Mouse (Mus musculus) liver (tissue): Measurements from ENCODE around the gene Glis2.

ENCODE experiments used
- DNase-seq: peaks from one replicate; pipeline ENCODE4 v3.0.0-alpha.2; 2020; ENCODE audit warnings: mixed read lengths

The Glis2 gene

DNA sequence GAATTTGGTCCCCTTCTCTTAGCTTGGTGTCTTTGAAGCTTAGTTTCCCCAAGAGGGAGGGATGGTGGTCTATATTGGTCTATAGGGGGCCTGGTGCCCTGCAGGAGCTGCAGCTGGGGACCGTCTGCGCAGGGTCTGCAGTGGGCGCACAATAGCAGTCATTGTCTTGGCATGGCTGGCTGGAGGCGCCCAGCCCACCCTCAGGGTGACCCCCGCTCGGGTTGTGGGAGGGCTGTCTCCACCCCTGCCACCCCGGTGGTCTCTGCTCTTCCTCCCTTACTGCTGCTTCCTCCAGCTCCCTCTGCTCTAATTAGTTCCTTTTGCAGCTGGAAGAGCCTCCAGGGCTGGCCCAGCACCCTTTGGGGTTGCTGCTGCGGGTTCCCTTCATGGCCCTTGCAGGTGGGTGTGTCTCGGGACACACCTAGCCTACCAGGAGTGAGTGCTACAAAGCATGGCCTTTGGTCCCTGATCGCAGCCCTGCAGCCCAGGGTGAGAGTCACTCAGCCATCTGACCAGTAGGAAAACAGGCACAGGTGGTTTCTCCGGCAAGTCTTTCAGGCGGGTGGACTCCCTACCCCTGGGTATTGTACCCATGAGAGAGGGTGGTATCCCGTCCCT is 11.1 kb downstream of the Glis2 start:
- no peak for DNase-seq

DNA sequence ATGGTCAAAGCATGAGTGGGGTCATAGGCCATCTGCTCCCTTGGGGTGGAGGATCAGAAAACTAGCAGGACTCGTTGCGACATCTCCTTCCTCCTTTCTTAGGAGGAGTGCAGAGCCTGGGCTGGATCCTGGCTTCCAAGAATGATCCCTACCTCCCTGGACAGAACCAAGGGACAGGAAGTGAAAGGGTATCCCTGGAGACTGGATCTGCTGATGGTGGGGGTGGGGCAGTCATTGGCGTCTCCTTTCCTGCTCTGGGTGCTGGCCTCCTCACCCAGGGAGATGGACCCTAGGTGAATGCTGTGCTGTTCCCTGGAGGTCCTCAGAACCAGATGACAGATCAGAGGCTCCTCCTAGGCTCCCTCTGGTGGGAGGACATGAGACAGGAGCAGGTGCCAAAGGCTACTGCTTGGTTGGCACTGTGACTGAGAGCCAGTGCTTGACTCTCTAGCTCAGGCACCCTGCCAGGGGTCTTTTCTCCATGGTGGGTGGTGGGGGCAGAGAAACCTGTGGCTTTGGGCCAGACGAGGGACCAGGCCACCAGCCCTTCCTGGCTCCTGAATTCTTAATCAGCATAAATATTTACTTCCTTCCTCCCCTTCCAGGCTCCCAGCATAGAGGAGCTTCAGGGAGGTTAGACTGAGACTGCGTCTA is 12.0 kb downstream of the Glis2 start:
- peak; percentile 52 for DNase-seq

DNA sequence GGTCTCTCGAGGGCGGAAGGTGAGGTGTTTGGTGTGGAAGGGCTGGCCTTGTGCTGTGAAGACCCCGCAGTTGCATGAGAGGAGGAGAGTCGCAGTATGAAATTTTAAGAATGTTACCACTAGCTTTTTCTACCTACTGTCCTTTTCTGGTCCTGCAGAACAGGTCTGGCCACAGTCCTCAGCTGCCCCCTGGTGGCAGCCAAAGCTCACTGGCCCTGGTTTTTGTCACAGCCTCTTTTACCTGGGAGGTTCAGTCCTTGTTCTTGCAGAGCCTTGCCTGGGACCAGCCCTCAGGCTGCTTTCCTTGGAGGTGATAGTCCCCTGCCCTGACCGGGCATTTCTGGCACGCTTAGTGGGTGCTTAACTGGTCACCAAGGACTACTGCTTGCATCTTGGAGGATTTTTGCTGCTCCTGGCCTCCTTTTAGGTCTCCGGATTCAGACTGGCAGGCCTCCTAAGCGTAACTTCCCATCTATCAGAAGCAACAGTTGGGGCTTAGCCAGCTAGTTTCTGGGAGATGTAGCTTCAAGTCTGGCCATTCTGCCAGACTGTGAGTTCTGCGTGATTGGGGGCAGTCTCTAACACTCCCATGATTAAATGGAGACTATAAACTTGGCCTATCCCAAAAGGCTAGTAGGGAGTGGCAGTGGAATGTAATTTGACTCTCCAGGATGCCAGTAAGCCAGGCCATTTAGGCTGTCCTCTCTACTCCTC is 13.5 kb downstream of the Glis2 start:
- peak; percentile 82 for DNase-seq

- no peak for DNase-seq
These were observed 14.1 kb downstream of the Glis2 start for GRCm38 (mm10) chr16:4608532-4609059.

- DNase-seq = no peak
These were observed 16.7 kb downstream of the Glis2 start for GRCm38 (mm10) chr16:4611193-4611592.

GRCm38 (mm10) chr16:4611676-4612075 is 17.2 kb downstream of the Glis2 start:
- DNase-seq = no peak

GRCm38 (mm10) chr16:4613736-4614135 is 19.2 kb downstream of the Glis2 start:
- no peak for DNase-seq

DNA sequence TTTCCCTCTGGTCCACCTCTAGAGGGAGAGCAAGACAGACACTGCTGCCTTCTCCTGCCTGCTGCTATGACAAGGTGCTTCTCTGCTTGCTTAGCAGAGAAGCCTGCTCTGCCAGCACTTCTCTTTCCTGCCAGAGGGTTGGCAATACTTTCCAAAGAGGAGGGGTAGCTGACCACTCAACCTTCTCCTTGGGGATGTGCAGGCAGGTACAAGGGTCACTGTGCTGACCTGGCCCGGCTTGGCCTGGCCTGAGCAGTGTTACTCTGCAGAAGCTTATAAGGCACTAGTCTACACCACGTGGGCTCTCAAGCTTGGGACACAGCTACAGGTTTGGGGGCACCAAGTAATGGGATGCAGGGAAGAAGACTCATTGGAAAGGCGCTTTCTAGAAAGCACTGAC is 20.1 kb downstream of the Glis2 start:
- no peak for DNase-seq

DNA sequence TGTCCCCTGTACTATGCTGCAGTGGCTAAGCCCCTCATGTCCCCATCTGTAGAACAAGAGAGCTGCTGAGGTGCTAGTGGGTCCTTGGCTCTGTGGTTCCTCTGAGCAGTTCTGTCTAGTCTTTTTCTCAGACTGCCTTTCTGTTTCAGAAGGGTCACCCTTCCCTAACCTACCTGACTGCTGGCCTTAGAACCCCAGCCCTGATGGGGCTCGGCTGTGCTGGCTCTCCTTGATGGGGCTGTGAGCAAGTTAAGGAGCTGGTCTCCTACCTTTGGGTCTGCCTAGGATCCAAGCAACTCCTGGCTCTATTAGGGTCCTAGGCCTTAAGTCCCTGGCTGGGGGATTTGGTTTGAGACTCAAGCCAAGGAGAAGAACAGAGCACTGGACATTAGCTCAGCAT is 20.8 kb downstream of the Glis2 start:
- no peak for DNase-seq

DNA sequence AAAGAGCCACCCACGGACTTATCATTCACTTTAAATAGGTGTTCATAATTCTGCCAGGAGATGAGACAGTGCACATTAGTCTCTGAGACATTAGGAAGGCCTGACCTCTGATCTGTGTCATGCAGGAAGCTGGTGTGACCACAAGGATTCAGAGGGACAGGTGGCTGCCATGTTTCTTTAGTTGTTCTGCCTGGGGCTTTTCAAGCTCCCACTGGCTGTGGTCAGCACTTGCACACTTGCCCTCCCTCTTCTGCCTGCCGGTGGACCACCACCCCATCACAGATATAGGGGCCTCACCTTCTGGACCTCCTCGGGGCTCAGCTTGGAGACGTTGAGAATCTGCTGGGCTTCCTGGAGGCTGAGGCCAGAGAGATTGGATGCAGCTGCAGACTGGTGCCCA is 22.3 kb downstream of the Glis2 start:
- DNase-seq = no peak

DNA sequence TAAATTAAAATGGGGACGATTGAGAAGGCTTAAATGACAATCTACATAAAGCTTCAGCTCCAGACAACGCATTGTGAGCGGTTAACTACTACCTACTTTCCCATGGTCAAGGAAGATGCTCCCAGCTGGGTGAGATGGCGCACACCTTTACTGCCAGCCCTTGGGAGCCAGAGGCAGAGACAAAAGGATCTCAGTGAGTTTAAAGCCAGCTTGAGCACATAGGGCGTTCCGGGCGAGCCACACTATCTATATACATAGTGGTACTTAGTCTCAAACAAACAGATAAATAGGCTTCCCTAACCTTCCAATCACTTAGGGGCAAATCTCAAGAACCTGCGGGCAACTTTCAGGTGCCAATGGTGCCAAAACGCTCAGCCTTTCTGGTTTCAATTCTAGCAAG is 29.6 kb downstream of the Glis2 start:
- DNase-seq = peak; percentile 52

DNA sequence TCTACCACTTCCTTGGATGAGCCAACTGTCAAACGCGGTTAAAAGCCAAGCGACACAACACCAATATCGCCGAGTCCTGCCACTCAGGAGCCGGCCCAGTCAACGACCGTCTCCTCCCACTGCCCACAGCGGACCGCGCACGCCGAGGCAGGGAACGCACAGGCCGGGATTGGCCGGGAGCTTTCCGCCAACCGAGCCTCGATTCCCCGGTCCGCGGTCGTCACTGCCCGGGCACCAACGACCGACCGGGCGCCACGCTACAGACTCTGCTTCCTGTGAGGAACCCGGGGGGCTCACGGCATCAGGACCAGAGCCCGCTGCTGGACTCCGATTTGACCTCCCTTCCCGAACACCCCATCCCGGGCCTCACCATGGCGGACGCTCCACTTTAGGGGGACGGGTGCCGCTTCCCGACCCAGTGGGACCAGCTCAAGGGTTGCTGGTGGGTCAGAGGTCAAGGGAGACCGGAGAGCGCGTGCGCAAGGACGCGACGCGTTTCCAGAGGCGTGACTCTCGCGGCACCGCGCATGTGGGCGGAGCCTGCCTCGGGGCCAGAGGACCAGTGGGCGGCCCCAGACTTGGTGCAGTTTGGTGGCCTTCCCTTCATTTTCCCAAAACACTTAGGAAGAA is 30.1 kb downstream of the Glis2 start, which contains the start of gene Pam16:
Pam16 (minus strand) TSS at position 508 of the 630 bp plus-strand sequence.
- DNase-seq = peak; percentile 94

DNA sequence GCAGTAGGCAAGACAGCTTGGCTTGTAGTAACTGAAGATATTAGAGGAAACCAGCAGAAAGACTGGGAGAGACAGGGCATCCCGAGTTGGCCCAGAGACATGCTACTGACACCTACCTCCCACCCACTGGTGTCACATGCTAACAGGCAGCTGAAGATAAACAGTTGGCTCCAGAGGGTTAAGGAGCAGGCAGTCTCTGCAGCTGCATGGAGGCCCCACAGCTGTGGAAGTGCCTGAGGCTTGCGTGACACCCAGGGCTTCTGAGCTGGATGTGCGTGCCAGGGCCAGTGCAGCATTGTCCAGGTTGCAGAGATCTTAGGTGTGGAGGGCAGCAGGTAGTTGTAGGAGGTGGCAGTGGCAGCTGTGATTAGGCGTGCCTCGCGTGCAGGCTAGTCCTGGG is 32.6 kb downstream of the Glis2 start:
- DNase-seq = no peak

GRCm38 (mm10) chr16:4628898-4629419 is 34.4 kb downstream of the Glis2 start:
- no peak for DNase-seq

GRCm38 (mm10) chr16:4629950-4630349 is 35.4 kb downstream of the Glis2 start:
- DNase-seq = peak; percentile 83

- DNase-seq = peak; percentile 51
These were observed 37.5 kb downstream of the Glis2 start for GRCm38 (mm10) chr16:4632050-4632449.

- DNase-seq = no peak
These were observed 39.1 kb downstream of the Glis2 start for GRCm38 (mm10) chr16:4633661-4634060.

- DNase-seq = no peak
These were observed 40.2 kb downstream of the Glis2 start for GRCm38 (mm10) chr16:4634681-4635080.

DNA sequence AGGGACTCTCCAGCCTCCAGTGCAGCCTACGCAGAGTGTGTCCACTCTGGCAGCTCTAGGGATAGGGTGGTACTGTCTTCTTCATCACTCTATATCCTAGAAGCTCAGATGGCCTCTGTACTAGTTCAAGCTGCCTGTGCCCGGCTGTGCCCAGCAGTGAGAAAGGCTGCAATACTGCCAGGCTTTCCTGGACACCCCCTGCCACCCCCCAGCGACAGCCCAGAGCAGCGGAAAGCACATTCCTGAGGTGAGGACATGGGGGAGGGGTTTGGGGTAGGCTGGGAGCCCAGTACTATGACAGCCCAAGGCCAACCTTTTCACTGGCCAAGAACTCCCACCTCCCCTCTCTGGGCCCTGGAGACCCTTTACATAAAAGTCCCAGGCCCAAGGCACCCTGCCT is 41.2 kb downstream of the Glis2 start:
- DNase-seq = no peak

- DNase-seq = no peak
These were observed 44.4 kb downstream of the Glis2 start for GRCm38 (mm10) chr16:4638891-4639390.

DNA sequence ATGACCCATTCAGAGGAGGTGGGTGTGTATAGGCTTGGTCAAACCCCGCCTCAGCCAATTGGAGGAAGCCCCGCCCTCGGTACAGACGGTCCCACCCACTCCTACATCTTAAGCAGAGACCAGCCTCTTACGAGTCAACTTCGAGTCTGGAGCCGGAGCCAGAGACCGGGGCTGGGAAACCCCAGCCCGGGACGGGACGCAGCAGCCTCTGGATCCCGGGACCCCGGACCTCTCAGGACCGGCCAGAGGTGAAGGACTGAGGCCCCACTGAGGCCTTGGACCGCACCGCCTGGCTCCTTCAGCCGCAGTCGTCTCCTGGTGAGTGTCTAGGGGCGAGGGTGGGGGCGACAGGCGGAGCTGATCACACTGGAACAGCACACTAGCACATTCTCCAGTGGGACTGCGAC is 45.3 kb downstream of the Glis2 start, which contains the start of the genes Vasn and Dnaja3:
Vasn (plus strand) TSS at position 111 of the 407 bp plus-strand sequence.
Dnaja3 (plus strand) TSS at position 159 of the 407 bp plus-strand sequence.
- DNase-seq = peak; percentile 91

DNA sequence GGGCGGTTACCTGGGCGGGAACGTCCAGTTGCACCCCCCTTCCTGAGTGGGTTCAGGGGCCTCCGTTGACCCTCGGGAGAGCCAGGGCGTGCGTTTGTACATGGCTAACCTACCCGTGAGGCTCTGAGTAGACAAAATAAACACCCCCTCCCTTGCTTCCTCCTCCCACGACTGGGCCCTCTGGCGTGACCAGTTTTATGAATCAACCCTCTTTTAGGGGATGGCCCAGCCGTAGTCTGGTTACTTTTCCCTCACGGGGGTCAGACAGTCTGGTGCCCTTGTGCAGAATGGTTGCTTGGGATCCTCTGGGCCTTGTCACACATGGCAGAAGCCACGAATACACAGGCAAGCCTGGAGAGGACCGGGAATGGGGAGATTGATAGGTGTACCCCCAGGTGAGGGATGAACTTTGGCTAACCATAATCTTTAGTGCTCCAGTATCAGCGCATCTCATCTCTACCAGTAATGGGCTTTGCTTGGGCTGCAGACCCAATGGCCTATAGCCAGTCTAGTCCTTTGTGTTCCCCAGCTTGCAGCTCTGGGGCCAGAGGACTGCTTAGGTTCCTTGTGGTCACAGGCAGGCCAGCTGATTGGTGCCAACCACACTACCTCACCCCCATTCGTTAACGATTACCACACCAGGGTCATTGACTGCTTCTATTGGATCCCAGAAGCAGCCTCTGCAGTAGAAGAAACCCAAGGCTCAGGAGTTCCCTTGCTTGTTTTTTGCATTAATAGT is 45.9 kb downstream of the Glis2 start:
- DNase-seq = peak; percentile 39
